Mouse (Mus musculus): ENCODE measurements around the gene Arhgap15. TPM values are rescaled to one million over a fixed set of nuclear protein-coding genes. Genes with fewer than 3 reads are reported as not detected.

The Arhgap15 gene
- total and polyA plus RNA-seq, 3 experiments, result 1.5 to 2.8 TPM; not detected in 1

DNA sequence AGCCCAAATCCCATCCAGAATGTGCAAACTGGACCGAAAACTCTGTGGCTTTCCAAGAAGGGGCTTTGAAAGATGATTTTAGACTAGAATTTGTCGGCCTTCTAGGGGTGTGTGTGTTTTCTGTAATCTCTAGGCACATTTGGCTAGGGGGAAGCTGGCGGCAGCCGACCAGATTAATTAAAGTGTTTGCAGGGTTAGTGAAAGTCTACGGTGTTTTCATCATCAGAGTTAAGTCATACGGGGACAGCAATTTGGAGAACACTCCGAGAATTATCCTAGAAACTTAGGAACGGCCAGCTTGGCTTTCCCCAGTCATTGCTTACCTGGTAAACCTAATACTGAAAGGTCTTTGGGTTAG is 356.6 kb downstream of the Arhgap15 start:
- Histone ChIP-seq H3K9ac (ENCODE audit: control insufficient read depth, low read depth, low read length, poor library complexity, severe bottlenecking) (no peak overlapping the region), H3K27ac (ENCODE audit: control insufficient read depth, low read depth, low read length) (no peak overlapping the region), H3K79me2 (ENCODE audit: control insufficient read depth, insufficient read depth, low read length, poor library complexity) (no peaks in the 10 kb centered on the region), H3K4me3 (ENCODE audit: control insufficient read depth in 1 of 2, insufficient read depth in 1 of 2, low read depth in 2 of 2, low read length in 2 of 2) (no peak overlapping the region), H3K9me3 (replicated peaks; ENCODE audit: insufficient read depth, low read length) (no peaks in the 10 kb centered on the region), H3K4me1 (ENCODE audit: control insufficient read depth in 1 of 2, insufficient read depth in 2 of 2, low read length in 2 of 2) (no peaks in the 10 kb centered on the region), H3K36me3 (ENCODE audit: control insufficient read depth in 1 of 2, insufficient read depth in 2 of 2, low read length in 2 of 2) (no peaks in the 10 kb centered on the region), H3K27me3 (ENCODE audit: control insufficient read depth in 1 of 2, insufficient read depth in 2 of 2, low read length in 2 of 2) (no peaks in the 10 kb centered on the region)
- no peak for DNase-seq (ENCODE audit: low read depth, low spot score)
- TF ChIP-seq UBTF (IDR thresholded peaks at IDR 0.05; ENCODE audit: borderline replicate concordance, insufficient read depth, low read depth, low read length), result no peak
- TF ChIP-seq ZKSCAN1 (IDR thresholded peaks at IDR 0.05; ENCODE audit: low read depth, low read length), result no peak
- no peak for TF ChIP-seq ZNF384 (IDR thresholded peaks at IDR 0.05; ENCODE audit: low read depth, low read length)
- TF ChIP-seq TAL1 (IDR thresholded peaks at IDR 0.05; ENCODE audit: low read length), result no peak

GRCm38 (mm10) chr2:44106359-44106758 is 357.7 kb downstream of the Arhgap15 start:
- Histone ChIP-seq H3K36me3 (ENCODE audit: control insufficient read depth in 1 of 2, insufficient read depth in 2 of 2, low read length in 2 of 2) (no peaks in the 10 kb centered on the region), H3K9ac (ENCODE audit: control insufficient read depth, low read depth, low read length, poor library complexity, severe bottlenecking) (no peak overlapping the region), H3K4me3 (ENCODE audit: control insufficient read depth in 1 of 2, insufficient read depth in 1 of 2, low read depth in 2 of 2, low read length in 2 of 2) (no peak overlapping the region), H3K9me3 (replicated peaks; ENCODE audit: insufficient read depth, low read length) (no peaks in the 10 kb centered on the region), H3K79me2 (ENCODE audit: control insufficient read depth, insufficient read depth, low read length, poor library complexity) (no peaks in the 10 kb centered on the region), H3K4me1 (ENCODE audit: control insufficient read depth in 1 of 2, insufficient read depth in 2 of 2, low read length in 2 of 2) (no peaks in the 10 kb centered on the region), H3K27ac (ENCODE audit: control insufficient read depth, low read depth, low read length) (no peak overlapping the region), H3K27me3 (ENCODE audit: control insufficient read depth in 1 of 2, insufficient read depth in 2 of 2, low read length in 2 of 2) (no peaks in the 10 kb centered on the region)
- no peak for DNase-seq (ENCODE audit: low read depth, low spot score)
- TF ChIP-seq GABPA (IDR thresholded peaks at IDR 0.05; ENCODE audit: low read depth, low read length), result no peak
- no peak for TF ChIP-seq MAZ (IDR thresholded peaks at IDR 0.05; ENCODE audit: low read depth, low read length)
- TF ChIP-seq UBTF (IDR thresholded peaks at IDR 0.05; ENCODE audit: borderline replicate concordance, insufficient read depth, low read depth, low read length), result no peak
- TF ChIP-seq TAL1 (IDR thresholded peaks at IDR 0.05; ENCODE audit: low read length), result no peak
- TF ChIP-seq SMC3 (IDR thresholded peaks at IDR 0.05; ENCODE audit: low read depth, low read length), result no peak
- no peak for TF ChIP-seq USF2 (IDR thresholded peaks at IDR 0.05; ENCODE audit: borderline replicate concordance in 1 of 2, insufficient read depth in 1 of 2, low read depth in 1 of 2, low read length in 2 of 2)
- TF ChIP-seq ZKSCAN1 (IDR thresholded peaks at IDR 0.05; ENCODE audit: low read depth, low read length), result no peak
- TF ChIP-seq CTCF (IDR thresholded peaks at IDR 0.05 in 2 of 3, conservative IDR thresholded peaks at IDR 0.05 in 1 of 3; ENCODE audit: control insufficient read depth in 1 of 3, insufficient read depth in 1 of 3, low read depth in 2 of 3, low read length in 3 of 3, poor library complexity in 1 of 3, severe bottlenecking in 1 of 3), result no peak
- TF ChIP-seq CHD2 (IDR thresholded peaks at IDR 0.05; ENCODE audit: low read length), result no peak
- no peak for TF ChIP-seq ZMIZ1 (IDR thresholded peaks at IDR 0.05; ENCODE audit: low read depth, low read length)
- no peak for TF ChIP-seq NRF1 (IDR thresholded peaks at IDR 0.05; ENCODE audit: insufficient read depth, low read depth, low read length, poor library complexity, severe bottlenecking)

GRCm38 (mm10) chr2:44111276-44111675 is 362.7 kb downstream of the Arhgap15 start:
- no peak overlapping the region for H3K27ac ChIP-seq (ENCODE audit: control insufficient read depth, low read depth, low read length)
- no peaks in the 10 kb centered on the region for H3K79me2 ChIP-seq (ENCODE audit: control insufficient read depth, insufficient read depth, low read length, poor library complexity)
- no peak overlapping the region for H3K4me3 ChIP-seq (ENCODE audit: control insufficient read depth in 1 of 2, insufficient read depth in 1 of 2, low read depth in 2 of 2, low read length in 2 of 2)
- H3K4me1 ChIP-seq (ENCODE audit: control insufficient read depth in 1 of 2, insufficient read depth in 2 of 2, low read length in 2 of 2), result no peaks in the 10 kb centered on the region
- H3K36me3 ChIP-seq (ENCODE audit: control insufficient read depth in 1 of 2, insufficient read depth in 2 of 2, low read length in 2 of 2), result no peaks in the 10 kb centered on the region
- H3K9ac ChIP-seq (ENCODE audit: control insufficient read depth, low read depth, low read length, poor library complexity, severe bottlenecking), result no peak overlapping the region
- no peak for DNase-seq (ENCODE audit: low read depth, low spot score)
- TF ChIP-seq BHLHE40 (IDR thresholded peaks at IDR 0.05; ENCODE audit: borderline replicate concordance, low read depth, low read length), result no peak
- TF ChIP-seq MAZ (IDR thresholded peaks at IDR 0.05; ENCODE audit: low read depth, low read length), result no peak
- no peak for TF ChIP-seq MAX (IDR thresholded peaks at IDR 0.05; ENCODE audit: low read length)
- no peak for TF ChIP-seq CHD2 (IDR thresholded peaks at IDR 0.05; ENCODE audit: low read length)
- H3K27me3 ChIP-seq (ENCODE audit: control insufficient read depth in 1 of 2, insufficient read depth in 2 of 2, low read length in 2 of 2), result no peaks in the 10 kb centered on the region
- no peaks in the 10 kb centered on the region for H3K9me3 ChIP-seq (replicated peaks; ENCODE audit: insufficient read depth, low read length)
